Mouse (Mus musculus) erythroid progenitor cell, adult 5-6 weeks (primary cell): ENCODE data around the gene Tdrd9. TPM values are rescaled to one million over a fixed set of nuclear protein-coding genes. Genes with fewer than 3 reads are reported as not detected.

Source experiments
- ATAC-seq: replicated peaks from 2 replicates; pipeline ENCODE4 v1.8.0; 2016; ENCODE audit warnings: moderate number of reproducible peaks, mild to moderate bottlenecking, moderate TSS enrichment, inconsistent platforms; ENCODE audit not compliant: poor library complexity, low FRiP score, severe bottlenecking
- total RNA-seq, 2 experiments: library from RNA; stranded (forward) in 1 of 2; stranded (reverse) in 1 of 2; fragments of 150-400 nt in 1 of 2; fragments of 186-747, 209-891 nt in 1 of 2; gene quantifications; 2 replicates each; pipeline versions ENCODE4 v1.2.3 to v1.2.4; 2015 to 2017; ENCODE audit warnings: low replicate concordance in 2 of 2

Gene Tdrd9
- total RNA-seq, 2 experiments from 2014 or later = not detected

- no peak for ATAC-seq
These were observed 15.2 kb upstream of the Tdrd9 start for GRCm38 (mm10) chr12:111956173-111956572.

GRCm38 (mm10) chr12:111958101-111958865, 13.1 kb upstream of the Tdrd9 start:
- peak; percentile 89 for ATAC-seq

GRCm38 (mm10) chr12:111963339-111963738, 8.0 kb upstream of the Tdrd9 start:
- ATAC-seq = no peak

GRCm38 (mm10) chr12:111966683-111967173, 4.6 kb upstream of the Tdrd9 start, which contains the start of gene Atp5mpl:
Atp5mpl (minus strand) TSS chr12:111966977.
- peak; percentile 92 for ATAC-seq

GRCm38 (mm10) chr12:111970085-111970484, 1.3 kb upstream of the Tdrd9 start:
- ATAC-seq = no peak

GRCm38 (mm10) chr12:111972504-111972903, 1.1 kb downstream of the Tdrd9 start:
- ATAC-seq = no peak

GRCm38 (mm10) chr12:111974578-111974977, 3.2 kb downstream of the Tdrd9 start:
- no peak for ATAC-seq

- ATAC-seq = no peak
These were observed 5.8 kb downstream of the Tdrd9 start for GRCm38 (mm10) chr12:111977138-111977537.

GRCm38 (mm10) chr12:111978274-111978673, 6.9 kb downstream of the Tdrd9 start:
- ATAC-seq = no peak

- ATAC-seq = no peak
These were observed 9.6 kb downstream of the Tdrd9 start, which contains the start of gene Rd3l for GRCm38 (mm10) chr12:111980887-111981367. Rd3l (minus strand) TSS chr12:111981317.

- no peak for ATAC-seq
These were observed 10.5 kb downstream of the Tdrd9 start for GRCm38 (mm10) chr12:111981831-111982230.

GRCm38 (mm10) chr12:111983165-111983564, 11.8 kb downstream of the Tdrd9 start:
- no peak for ATAC-seq

- no peak for ATAC-seq
These were observed 15.4 kb downstream of the Tdrd9 start for GRCm38 (mm10) chr12:111986756-111987155.

- ATAC-seq = no peak
These were observed 21.3 kb downstream of the Tdrd9 start for GRCm38 (mm10) chr12:111992626-111993025.

GRCm38 (mm10) chr12:111995161-111995560, 23.8 kb downstream of the Tdrd9 start:
- ATAC-seq = no peak

GRCm38 (mm10) chr12:111999735-112000134, 28.4 kb downstream of the Tdrd9 start:
- ATAC-seq = no peak

- no peak for ATAC-seq
These were observed 29.9 kb downstream of the Tdrd9 start for GRCm38 (mm10) chr12:112001223-112001622.

- no peak for ATAC-seq
These were observed 41.3 kb downstream of the Tdrd9 start for GRCm38 (mm10) chr12:112012511-112013270.

GRCm38 (mm10) chr12:112013271-112013801, 42.0 kb downstream of the Tdrd9 start:
- ATAC-seq = no peak

- no peak for ATAC-seq
These were observed 45.0 kb downstream of the Tdrd9 start for GRCm38 (mm10) chr12:112016346-112016745.
